ENCODE assay signal across 20 mouse cellular contexts in the genomic region with DNA sequence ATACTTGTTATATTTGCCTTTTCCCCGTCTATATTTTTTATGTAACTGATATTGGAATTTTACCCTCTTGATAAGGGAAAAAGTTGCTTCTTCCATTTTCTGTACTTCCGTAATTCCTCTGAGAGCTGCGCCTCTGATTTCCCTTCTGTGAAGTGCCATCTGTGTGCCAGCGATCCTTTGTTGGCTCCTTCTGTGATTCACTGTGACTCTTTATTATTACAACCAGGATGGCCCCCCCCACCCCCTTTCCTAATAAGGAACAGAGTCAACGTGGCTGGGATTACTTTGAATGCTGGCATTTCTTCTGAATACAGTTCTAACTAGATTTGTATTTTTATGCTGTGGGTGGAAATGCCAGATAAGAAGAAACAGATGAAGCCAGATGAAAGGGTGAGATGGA.
DNase-seq lines count a peak whose midpoint lies in the region; ATAC-seq and TF ChIP-seq lines count a peak whose summit lies in the region.
"Had no signal": no experiment of that assay in that cellular context is flagged by ENCODE, and none has a peak within 500 bp of the region (broad histone marks: within the 10 kb centered on the region; RNA-seq: fewer than 3 reads in every experiment).

No protein-coding gene starts in this region.

- H3K9me3 ChIP-seq in hindbrain, embryonic 10.5 days: no peaks in the 10 kb centered on the region
- H3K9me3 ChIP-seq in hindbrain, embryonic 16.5 days (ENCODE audit: control insufficient read depth, low read length): no peaks in the 10 kb centered on the region
- H3K9me3 ChIP-seq in embryonic facial prominence, embryonic 12.5 days: no peaks in the 10 kb centered on the region
- no peaks in the 10 kb centered on the region for H3K9me3 ChIP-seq in hindbrain, postnatal 0 days (ENCODE audit: low read length)
- H3K9me3 ChIP-seq: heart, embryonic 12.5 days; kidney, embryonic 15.5 days; limb, embryonic 10.5 days; stomach, embryonic 15.5 days had no signal

- no peak for TF ChIP-seq CTCF in brain, embryonic 14.5 days (IDR thresholded peaks at IDR 0.05; ENCODE audit: borderline replicate concordance, extremely low read depth, insufficient read depth, insufficient read length)
- TF ChIP-seq CTCF in hindbrain, postnatal 0 days (IDR thresholded peaks at IDR 0.05; ENCODE audit: low read depth): no peak
- no peak for TF ChIP-seq CTCF in gastrocnemius, adult 2 months (IDR thresholded peaks at IDR 0.05)

- DNase-seq in hindbrain, embryonic 10.5 days (ENCODE audit: low spot score): no peak
- peak; percentile 86 for DNase-seq in brain, embryonic 14.5 days (ENCODE audit: low read depth)
- DNase-seq in hindbrain, postnatal 0 days (ENCODE audit: low spot score): peak; percentile 36
- DNase-seq in ovary, adult 18-20 months (ENCODE audit: low spot score): no peak
- no peak for DNase-seq in gastrocnemius, adult 2 months
- DNase-seq: adrenal gland, postnatal 10 days; cerebellum, adult 18-20 months; cerebellum, postnatal 36 days; lung, embryonic 14.5 days; lung, postnatal 4 days; right cerebral cortex, adult 18-20 months; thymus, postnatal 14 days had no signal

- WGBS in hindbrain, embryonic 10.5 days: 55% methylated on average over 5 of the region's 5 CpGs
- WGBS in hindbrain, embryonic 16.5 days: 46% methylated on average over 5 of the region's 5 CpGs
- WGBS in embryonic facial prominence, embryonic 12.5 days: 26% methylated on average over 5 of the region's 5 CpGs
- 42% methylated on average over 5 of the region's 5 CpGs for WGBS in hindbrain, postnatal 0 days

- peaks cover 37% of the 10 kb centered on the region for H3K4me1 ChIP-seq in hindbrain, embryonic 10.5 days (replicated peaks)
- no peaks in the 10 kb centered on the region; the same call in none of the 2 replicates for H3K4me1 ChIP-seq in hindbrain, embryonic 16.5 days (ENCODE audit: control insufficient read depth, insufficient read depth, low read depth, low read length)
- peaks cover 26% of the 10 kb centered on the region for H3K4me1 ChIP-seq in embryonic facial prominence, embryonic 12.5 days
- H3K4me1 ChIP-seq in hindbrain, postnatal 0 days (ENCODE audit: insufficient read depth, low read length): no peaks in the 10 kb centered on the region
- H3K4me1 ChIP-seq: kidney, embryonic 15.5 days; stomach, embryonic 15.5 days had no signal

- H3K27ac ChIP-seq in hindbrain, embryonic 10.5 days: peak overlapping the region; percentile 53
- no peak overlapping the region for H3K27ac ChIP-seq in hindbrain, embryonic 16.5 days (ENCODE audit: low read depth, low read length)
- H3K27ac ChIP-seq in embryonic facial prominence, embryonic 12.5 days: 0 out of 2 replicates have a peak overlapping the region, but pooled peaks have one; percentile 3
- H3K27ac ChIP-seq in hindbrain, postnatal 0 days: no peak overlapping the region
- H3K27ac ChIP-seq in gastrocnemius, adult 2 months: no peak overlapping the region
- H3K27ac ChIP-seq: kidney, embryonic 15.5 days; stomach, embryonic 15.5 days had no signal

- H3K9ac ChIP-seq in hindbrain, embryonic 16.5 days (ENCODE audit: low read depth, low read length): no peak overlapping the region
- no peak overlapping the region for H3K9ac ChIP-seq in embryonic facial prominence, embryonic 12.5 days
- no peak overlapping the region for H3K9ac ChIP-seq in hindbrain, postnatal 0 days (replicated peaks; ENCODE audit: low read length)
- H3K9ac ChIP-seq: heart, embryonic 12.5 days; kidney, embryonic 15.5 days; lung, embryonic 14.5 days; stomach, embryonic 15.5 days had no signal

- intact Hi-C loops in gastrocnemius, adult 2 months (cut with DNase I): no loop called here

- H3K36me3 ChIP-seq in hindbrain, embryonic 10.5 days: no peaks in the 10 kb centered on the region
- H3K36me3 ChIP-seq in hindbrain, embryonic 16.5 days (ENCODE audit: control insufficient read depth, insufficient read depth, low read length): no peaks in the 10 kb centered on the region
- no peaks in the 10 kb centered on the region for H3K36me3 ChIP-seq in embryonic facial prominence, embryonic 12.5 days
- no peaks in the 10 kb centered on the region for H3K36me3 ChIP-seq in hindbrain, postnatal 0 days (ENCODE audit: insufficient read depth, low read length)
- H3K36me3 ChIP-seq: heart, embryonic 12.5 days; kidney, embryonic 15.5 days; limb, embryonic 10.5 days; stomach, embryonic 15.5 days had no signal

- H3K4me2 ChIP-seq in hindbrain, embryonic 16.5 days (ENCODE audit: low read length): no peak overlapping the region; the same call in 1 of the 2 replicates
- H3K4me2 ChIP-seq in embryonic facial prominence, embryonic 12.5 days (replicated peaks): no peak overlapping the region
- no peak overlapping the region for H3K4me2 ChIP-seq in hindbrain, postnatal 0 days (ENCODE audit: low read depth, low read length)
- H3K4me2 ChIP-seq: heart, embryonic 12.5 days; kidney, embryonic 15.5 days; liver, embryonic 11.5 days; lung, embryonic 14.5 days; stomach, embryonic 15.5 days had no signal

- TF ChIP-seq POLR2A in brain, embryonic 14.5 days (IDR thresholded peaks at IDR 0.05; ENCODE audit: borderline replicate concordance, extremely low read depth, insufficient read depth, insufficient read length, poor library complexity, severe bottlenecking): no peak

- no peaks in the 10 kb centered on the region for H3K27me3 ChIP-seq in hindbrain, embryonic 10.5 days (ENCODE audit: insufficient read depth, poor library complexity, severe bottlenecking)
- no peaks in the 10 kb centered on the region for H3K27me3 ChIP-seq in hindbrain, embryonic 16.5 days (replicated peaks; ENCODE audit: control insufficient read depth, insufficient read depth, low read length)
- no peaks in the 10 kb centered on the region for H3K27me3 ChIP-seq in embryonic facial prominence, embryonic 12.5 days
- H3K27me3 ChIP-seq in hindbrain, postnatal 0 days (ENCODE audit: insufficient read depth, low read length): no peaks in the 10 kb centered on the region
- H3K27me3 ChIP-seq: heart, embryonic 12.5 days; kidney, embryonic 15.5 days; stomach, embryonic 15.5 days had no signal

- no peak for ATAC-seq in hindbrain, embryonic 16.5 days
- ATAC-seq in embryonic facial prominence, embryonic 12.5 days (ENCODE audit: insufficient number of reproducible peaks, insufficient read depth, low FRiP score, low TSS enrichment): no peak
- no peak for ATAC-seq in hindbrain, postnatal 0 days
- no peak for ATAC-seq in frontal cortex, adult (ENCODE audit: low TSS enrichment)

- H3K4me3 ChIP-seq in hindbrain, embryonic 10.5 days: no peak overlapping the region
- no peak overlapping the region for H3K4me3 ChIP-seq in hindbrain, embryonic 16.5 days (ENCODE audit: low read length)
- no peak overlapping the region for H3K4me3 ChIP-seq in embryonic facial prominence, embryonic 12.5 days
- H3K4me3 ChIP-seq in hindbrain, postnatal 0 days (ENCODE audit: low read length): no peak overlapping the region
- H3K4me3 ChIP-seq in gastrocnemius, adult 2 months: no peak overlapping the region
- H3K4me3 ChIP-seq: heart, embryonic 12.5 days; kidney, embryonic 15.5 days; limb, embryonic 10.5 days; stomach, embryonic 15.5 days had no signal

Comparison
In these comparisons a context has a peak if more than half of its experiments do, and no peak if none do; other contexts are left out.
1. DNase-seq: peak in brain, embryonic 14.5 days (single experiment) and hindbrain, postnatal 0 days (single experiment); none in hindbrain, embryonic 10.5 days (single experiment), ovary, adult 18-20 months (single experiment) and gastrocnemius, adult 2 months (single experiment).
2. H3K27ac ChIP-seq: peak in hindbrain, embryonic 10.5 days (single experiment) and embryonic facial prominence, embryonic 12.5 days (single experiment); none in hindbrain, embryonic 16.5 days (single experiment), hindbrain, postnatal 0 days (single experiment) and gastrocnemius, adult 2 months (single experiment).